Mouse (Mus musculus): ENCODE results near the gene Ttc27. TPM values are rescaled to one million over a fixed set of nuclear protein-coding genes. Genes with fewer than 3 reads are reported as not detected.

Ttc27 gene
- total and polyA plus RNA-seq, 2 experiments from 2014 or later, result 12.2 to 12.9 TPM

DNA sequence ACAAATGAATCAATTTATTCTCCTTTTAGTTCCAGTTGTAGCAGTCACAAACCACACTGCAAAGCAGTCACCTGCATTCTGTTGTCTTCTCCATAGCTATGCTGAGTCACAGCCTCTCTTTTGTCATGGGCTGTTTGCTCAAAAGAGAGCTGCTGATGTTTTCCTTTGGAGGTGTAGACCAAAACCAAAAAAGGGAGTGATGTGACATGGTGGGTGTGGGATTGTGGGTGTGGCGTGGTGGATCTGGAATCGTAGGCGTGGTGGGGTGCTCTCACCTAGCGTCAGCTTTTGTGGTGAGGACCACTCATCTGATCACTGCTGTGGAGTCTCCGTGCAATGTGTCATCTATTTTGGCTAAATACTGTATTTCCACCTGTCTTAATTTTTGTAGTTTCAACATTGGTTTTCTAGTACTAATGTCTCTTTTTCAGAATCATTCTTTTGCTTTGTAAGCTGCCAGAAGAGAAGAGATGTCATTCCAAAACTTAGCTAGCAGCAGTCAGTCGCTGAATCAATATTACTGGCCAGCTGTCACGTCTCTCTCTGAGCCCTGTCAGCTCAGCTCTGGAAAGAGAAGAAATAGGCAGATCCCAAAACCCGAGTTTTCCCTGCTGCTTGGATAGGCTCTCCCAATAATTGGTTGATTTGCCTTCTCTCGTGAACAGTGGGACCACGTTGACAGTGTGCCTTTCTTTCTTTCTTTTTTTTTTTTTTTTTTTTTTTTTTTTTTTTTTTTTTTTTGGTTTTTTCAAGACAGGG is 147.4 kb downstream of the Ttc27 start:
- 79% methylated on average over 10 of the region's 10 CpGs for WGBS
- Histone ChIP-seq H3K4me3 (ENCODE audit: low read length) (no peak overlapping the region), H3K4me1 (ENCODE audit: insufficient read depth, low read length) (no peaks in the 10 kb centered on the region), H3K27ac (no peak overlapping the region), H3K27me3 (ENCODE audit: insufficient read depth, low read length) (no peaks in the 10 kb centered on the region), H3K36me3 (ENCODE audit: insufficient read depth, low read length) (no peaks in the 10 kb centered on the region), H3K9ac (replicated peaks; ENCODE audit: low read length) (no peak overlapping the region), H3K4me2 (ENCODE audit: low read depth, low read length) (no peak overlapping the region), H3K9me3 (ENCODE audit: low read length) (no peaks in the 10 kb centered on the region)
- DNase-seq (ENCODE audit: low spot score), result no peak
- TF ChIP-seq CTCF (IDR thresholded peaks at IDR 0.05; ENCODE audit: low read depth), result no peak
- ATAC-seq, result no peak

DNA sequence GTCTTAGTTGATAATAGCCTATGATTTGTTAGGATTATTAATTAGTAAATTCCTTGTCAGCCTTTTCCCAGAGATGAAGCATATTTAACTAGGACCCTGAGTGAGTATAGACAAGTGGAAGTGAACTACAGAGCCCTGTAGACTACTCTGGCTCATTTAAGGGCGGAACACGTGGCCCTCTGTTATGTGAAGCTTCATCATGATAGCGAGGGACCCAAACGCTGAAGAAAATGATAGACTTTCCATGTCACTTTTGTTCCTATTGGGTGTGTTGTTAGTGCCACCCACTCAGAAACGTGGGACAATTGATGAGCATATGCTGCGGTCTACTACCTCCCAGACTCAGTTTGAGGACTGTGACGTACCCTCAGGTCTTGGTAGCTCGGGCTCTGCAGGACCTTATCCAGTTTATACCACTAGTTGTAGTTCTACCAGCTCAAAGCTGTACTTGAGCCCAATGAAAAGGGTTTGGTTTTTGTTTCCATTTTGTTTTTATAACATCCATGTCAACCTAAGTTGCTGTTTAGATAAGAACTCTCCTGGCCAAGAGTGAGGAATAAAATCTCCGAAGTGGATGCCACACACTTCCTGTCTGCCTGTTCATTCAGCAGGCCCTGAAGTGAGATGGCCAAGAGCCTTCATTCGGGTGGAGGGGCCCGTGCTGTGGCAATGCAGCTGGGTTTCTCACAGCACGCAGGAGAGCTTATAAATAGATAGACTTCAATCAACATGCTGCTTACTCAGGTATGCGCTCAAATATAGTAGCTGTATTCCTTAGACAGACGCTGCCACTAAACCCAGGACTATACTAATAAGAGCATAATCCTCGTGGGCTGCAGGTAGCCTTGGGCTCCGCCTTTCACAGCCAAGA is 148.4 kb downstream of the Ttc27 start:
- no peak overlapping the region for H3K9ac ChIP-seq (replicated peaks; ENCODE audit: low read length)
- no peak overlapping the region for H3K4me2 ChIP-seq (ENCODE audit: low read depth, low read length)
- H3K27ac ChIP-seq, result no peak overlapping the region; the same call in 1 of the 2 replicates
- H3K27me3 ChIP-seq (ENCODE audit: insufficient read depth, low read length), result no peaks in the 10 kb centered on the region
- H3K36me3 ChIP-seq (ENCODE audit: insufficient read depth, low read length), result no peaks in the 10 kb centered on the region
- ATAC-seq, result no peak
- no peaks in the 10 kb centered on the region for H3K4me1 ChIP-seq (ENCODE audit: insufficient read depth, low read length)
- H3K4me3 ChIP-seq (ENCODE audit: low read length), result no peak overlapping the region
- no peaks in the 10 kb centered on the region for H3K9me3 ChIP-seq (ENCODE audit: low read length)
- no peak for TF ChIP-seq CTCF (IDR thresholded peaks at IDR 0.05; ENCODE audit: low read depth)
- WGBS, result 75% methylated on average over 16 of the region's 16 CpGs
- no peak for DNase-seq (ENCODE audit: low spot score)

DNA sequence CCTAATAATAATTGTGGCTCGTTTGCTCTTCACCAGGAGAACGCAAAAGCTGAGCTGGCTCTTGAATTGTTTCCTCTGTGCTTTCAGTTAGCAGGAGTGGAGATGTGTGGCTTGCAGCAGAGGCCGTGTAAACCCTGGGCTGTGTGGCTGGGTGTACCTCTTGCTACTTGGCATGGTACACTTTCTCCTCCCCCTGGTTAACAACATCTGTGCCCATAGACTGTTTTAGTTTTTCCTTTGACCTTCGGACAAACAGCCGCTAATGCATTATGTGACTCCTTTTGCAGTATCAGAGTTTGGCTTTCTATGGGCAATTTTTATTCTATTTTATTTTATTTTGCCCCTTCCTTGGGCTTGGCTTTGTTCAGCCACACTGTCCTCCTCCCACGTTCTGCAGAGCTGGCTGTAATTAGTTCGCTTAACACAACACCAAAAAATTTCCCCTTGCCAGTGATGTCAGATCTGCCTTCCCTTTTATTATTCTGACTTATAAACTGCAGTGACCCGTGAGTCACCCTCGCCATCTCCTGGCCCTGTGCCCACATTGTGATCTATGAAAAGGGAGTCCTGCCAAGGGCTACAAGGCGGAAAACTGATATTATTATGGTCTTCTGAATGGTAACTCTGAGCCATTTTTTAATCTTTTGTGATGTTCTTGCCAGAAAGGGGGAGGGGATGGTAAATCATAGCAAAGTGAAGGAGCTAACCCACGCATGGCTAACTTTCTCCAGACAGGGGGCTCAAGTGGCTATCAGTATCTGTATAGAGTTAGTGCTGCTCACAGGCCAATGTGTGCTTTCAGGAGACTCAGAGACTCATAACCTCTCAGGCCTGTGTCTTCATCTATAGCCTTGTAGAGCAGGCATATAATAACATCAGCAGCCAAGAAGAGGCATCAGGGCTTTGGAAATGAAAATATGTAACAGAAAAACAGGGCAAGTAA is 149.3 kb downstream of the Ttc27 start:
- H3K4me3 ChIP-seq (ENCODE audit: low read length), result no peak overlapping the region
- WGBS, result 21% methylated on average over 11 of the region's 11 CpGs
- no peak overlapping the region for H3K4me2 ChIP-seq (ENCODE audit: low read depth, low read length)
- no peaks in the 10 kb centered on the region for H3K36me3 ChIP-seq (ENCODE audit: insufficient read depth, low read length)
- TF ChIP-seq CTCF (IDR thresholded peaks at IDR 0.05; ENCODE audit: low read depth), result no peak
- ATAC-seq (peak; percentile 50), DNase-seq (ENCODE audit: low spot score) (peak; percentile 60)
- no peaks in the 10 kb centered on the region for H3K4me1 ChIP-seq (ENCODE audit: insufficient read depth, low read length)
- no peaks in the 10 kb centered on the region for H3K27me3 ChIP-seq (ENCODE audit: insufficient read depth, low read length)
- H3K9ac ChIP-seq (replicated peaks; ENCODE audit: low read length), result no peak overlapping the region
- H3K9me3 ChIP-seq (ENCODE audit: low read length), result no peaks in the 10 kb centered on the region
- H3K27ac ChIP-seq, result no peak overlapping the region; the same call in 1 of the 2 replicates

DNA sequence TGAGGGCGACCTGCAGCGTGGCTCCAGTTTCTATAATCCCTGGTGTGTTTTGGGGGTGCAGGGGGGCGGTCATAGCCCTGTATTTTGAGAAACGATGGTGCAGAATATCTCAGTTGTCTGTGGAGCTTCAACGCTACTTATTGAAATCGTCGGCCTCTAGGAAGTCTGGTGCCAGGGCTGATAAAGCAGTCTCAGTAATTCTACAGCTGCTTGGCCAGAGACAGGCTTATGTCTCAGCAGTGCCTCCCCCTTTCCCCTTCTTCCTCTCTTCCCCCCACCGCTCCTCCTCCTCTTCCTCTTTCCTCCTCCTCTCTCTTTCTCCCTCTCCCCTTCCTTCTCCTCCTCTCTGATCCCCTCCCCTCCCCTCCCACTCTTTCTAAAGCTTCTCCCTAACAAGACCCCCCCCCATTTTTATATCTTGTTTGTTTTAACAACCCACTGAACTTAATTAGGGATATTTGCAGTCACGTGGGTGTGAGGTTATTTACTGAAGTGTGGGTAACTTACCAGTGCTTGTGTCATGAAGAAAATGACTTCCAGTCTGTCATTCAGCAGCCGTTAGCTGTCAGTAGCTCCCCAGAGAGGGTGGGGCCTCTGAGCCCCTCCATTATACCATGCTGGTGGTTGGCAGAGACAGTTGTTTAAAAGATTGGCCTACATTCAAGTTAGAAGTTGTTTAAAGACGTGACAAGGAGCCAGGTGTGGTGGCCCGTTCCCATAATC is 150.8 kb downstream of the Ttc27 start:
- H3K27me3 ChIP-seq (ENCODE audit: insufficient read depth, low read length), result no peaks in the 10 kb centered on the region
- no peaks in the 10 kb centered on the region for H3K36me3 ChIP-seq (ENCODE audit: insufficient read depth, low read length)
- TF ChIP-seq CTCF (IDR thresholded peaks at IDR 0.05; ENCODE audit: low read depth), result no peak
- no peak overlapping the region for H3K27ac ChIP-seq
- DNase-seq (ENCODE audit: low spot score), result no peak
- no peak overlapping the region for H3K4me3 ChIP-seq (ENCODE audit: low read length)
- no peaks in the 10 kb centered on the region for H3K4me1 ChIP-seq (ENCODE audit: insufficient read depth, low read length)
- no peaks in the 10 kb centered on the region for H3K9me3 ChIP-seq (ENCODE audit: low read length)
- WGBS, result 60% methylated on average over 12 of the region's 12 CpGs
- ATAC-seq, result no peak
- H3K9ac ChIP-seq (replicated peaks; ENCODE audit: low read length), result no peak overlapping the region
- no peak overlapping the region for H3K4me2 ChIP-seq (ENCODE audit: low read depth, low read length)

DNA sequence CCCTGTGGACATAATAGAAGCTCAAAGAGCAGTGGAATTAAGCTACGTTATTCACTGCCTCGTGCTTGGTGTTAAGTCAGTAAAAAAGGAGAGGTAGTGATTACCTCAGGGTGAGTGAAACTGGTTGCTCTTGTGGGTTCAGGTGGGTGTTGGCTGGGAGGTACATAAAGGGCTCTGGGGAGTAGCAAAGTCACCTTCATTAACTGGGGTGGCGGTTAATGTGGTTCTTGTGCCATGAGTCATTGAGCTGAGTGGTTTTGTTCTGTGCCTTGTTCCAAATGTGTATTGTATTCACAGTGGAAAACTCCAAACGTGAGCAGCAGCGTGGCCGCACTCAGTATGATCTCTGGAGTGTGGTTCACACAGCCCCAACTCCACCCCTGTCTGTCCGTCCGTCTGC is 152.0 kb downstream of the Ttc27 start:
- no peaks in the 10 kb centered on the region for H3K9me3 ChIP-seq (ENCODE audit: low read length)
- H3K9ac ChIP-seq (replicated peaks; ENCODE audit: low read length), result no peak overlapping the region
- no peak overlapping the region for H3K27ac ChIP-seq
- H3K4me3 ChIP-seq (ENCODE audit: low read length), result no peak overlapping the region
- 65% methylated on average over 8 of the region's 8 CpGs for WGBS
- H3K4me2 ChIP-seq (ENCODE audit: low read depth, low read length), result no peak overlapping the region
- TF ChIP-seq CTCF (IDR thresholded peaks at IDR 0.05; ENCODE audit: low read depth), result no peak
- no peaks in the 10 kb centered on the region for H3K4me1 ChIP-seq (ENCODE audit: insufficient read depth, low read length)
- no peak for ATAC-seq
- no peak for DNase-seq (ENCODE audit: low spot score)
- no peaks in the 10 kb centered on the region for H3K27me3 ChIP-seq (ENCODE audit: insufficient read depth, low read length)
- H3K36me3 ChIP-seq (ENCODE audit: insufficient read depth, low read length), result no peaks in the 10 kb centered on the region

Data from hindbrain, postnatal 0 days (tissue).